Mouse (Mus musculus): ENCODE results near the gene Wdfy1. TPM values are rescaled to one million over a fixed set of nuclear protein-coding genes. Genes with fewer than 3 reads are reported as not detected.

Gene Wdfy1
- total and polyA plus RNA-seq, 3 experiments: 14.0 to 15.8 (median 14.9) TPM

DNA sequence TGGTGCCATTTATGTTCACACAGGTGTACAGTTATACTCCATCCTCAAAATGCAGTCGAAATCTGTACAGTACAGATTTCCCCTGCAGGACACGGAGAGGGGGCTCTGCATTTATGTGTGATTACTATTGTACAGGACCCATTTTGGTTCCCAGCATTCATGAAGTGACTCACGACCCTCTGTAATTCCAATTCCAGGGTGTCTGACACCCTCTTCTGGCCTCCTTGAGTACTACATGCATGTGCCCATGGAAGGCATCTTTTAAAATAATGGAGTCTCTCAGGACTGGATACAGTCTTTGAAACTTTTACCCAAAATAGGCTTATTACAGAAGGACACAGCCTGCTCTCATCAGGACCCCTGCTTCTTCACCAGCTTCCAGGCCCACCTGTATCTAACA lies 6.5 kb upstream of the Wdfy1 start:
- Histone ChIP-seq H3K27ac (no peak overlapping the region), H3K4me3 (no peak overlapping the region), H3K79me2 (replicated peaks; ENCODE audit: control insufficient read depth, insufficient read depth, low read length) (no peaks in the 10 kb centered on the region), H3K36me3 (ENCODE audit: control insufficient read depth, insufficient read depth, low read length) (0 out of 2 replicates have a peak, but pooled peaks cover 2% of the 10 kb centered on the region), H3K9ac (ENCODE audit: low read depth, low read length) (no peak overlapping the region), H3K4me1 (ENCODE audit: control insufficient read depth, insufficient read depth, low read length) (no peaks in the 10 kb centered on the region), H3K27me3 (ENCODE audit: control insufficient read depth, insufficient read depth, low read length) (no peaks in the 10 kb centered on the region)
- no peak for DNase-seq
- WGBS: 84% methylated on average over 3 of the region's 3 CpGs
- TF ChIP-seq POLR2A (IDR thresholded peaks at IDR 0.05; ENCODE audit: insufficient read depth, low read depth, low read length) (no peak), CTCF (IDR thresholded peaks at IDR 0.05) (peak; percentile 64), EP300 (IDR thresholded peaks at IDR 0.05; ENCODE audit: insufficient read depth, low read depth, low read length) (no peak)
- intact Hi-C loops (cut with DNase I): loop anchor here (10.0 kb wide), 1 partner anchor 732 kb away; no protein-coding TSS in a partner anchor

DNA sequence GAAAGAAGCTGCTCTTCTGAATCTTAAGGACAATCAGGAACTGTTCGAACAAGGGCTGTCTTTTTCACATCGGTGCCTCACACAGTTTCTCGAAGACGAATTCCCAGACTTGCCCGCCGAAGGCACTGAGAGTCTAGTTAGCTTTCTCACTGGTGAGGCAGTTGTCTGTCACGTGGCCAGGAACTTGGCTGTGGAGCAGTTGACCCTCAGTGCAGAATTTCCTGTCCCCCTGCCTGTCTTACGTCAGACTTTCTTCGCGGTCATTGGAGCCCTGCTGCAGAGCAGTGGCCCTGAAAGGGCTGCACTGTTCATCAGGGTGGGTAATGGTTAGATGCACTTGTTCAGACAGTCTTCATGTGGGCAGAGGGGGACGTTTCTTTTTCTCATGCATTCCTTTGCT lies 2.1 kb upstream of the Wdfy1 start:
- intact Hi-C loops (cut with DNase I): loop anchor here (5.0 kb wide), 1 partner anchor 66 kb away; no protein-coding TSS in a partner anchor
- no peak overlapping the region for H3K4me3 ChIP-seq
- no peak overlapping the region for H3K27ac ChIP-seq
- 51% methylated on average over 11 of the region's 11 CpGs for WGBS
- no peaks in the 10 kb centered on the region for H3K27me3 ChIP-seq (ENCODE audit: control insufficient read depth, insufficient read depth, low read length)
- no peaks in the 10 kb centered on the region for H3K79me2 ChIP-seq (replicated peaks; ENCODE audit: control insufficient read depth, insufficient read depth, low read length)
- TF ChIP-seq CTCF (IDR thresholded peaks at IDR 0.05) (no peak), POLR2A (IDR thresholded peaks at IDR 0.05; ENCODE audit: insufficient read depth, low read depth, low read length) (no peak), EP300 (IDR thresholded peaks at IDR 0.05; ENCODE audit: insufficient read depth, low read depth, low read length) (no peak)
- no peak overlapping the region for H3K9ac ChIP-seq (ENCODE audit: low read depth, low read length)
- peaks cover 4% of the 10 kb centered on the region for H3K36me3 ChIP-seq (ENCODE audit: control insufficient read depth, insufficient read depth, low read length)
- H3K4me1 ChIP-seq (ENCODE audit: control insufficient read depth, insufficient read depth, low read length): no peaks in the 10 kb centered on the region
- no peak for DNase-seq

DNA sequence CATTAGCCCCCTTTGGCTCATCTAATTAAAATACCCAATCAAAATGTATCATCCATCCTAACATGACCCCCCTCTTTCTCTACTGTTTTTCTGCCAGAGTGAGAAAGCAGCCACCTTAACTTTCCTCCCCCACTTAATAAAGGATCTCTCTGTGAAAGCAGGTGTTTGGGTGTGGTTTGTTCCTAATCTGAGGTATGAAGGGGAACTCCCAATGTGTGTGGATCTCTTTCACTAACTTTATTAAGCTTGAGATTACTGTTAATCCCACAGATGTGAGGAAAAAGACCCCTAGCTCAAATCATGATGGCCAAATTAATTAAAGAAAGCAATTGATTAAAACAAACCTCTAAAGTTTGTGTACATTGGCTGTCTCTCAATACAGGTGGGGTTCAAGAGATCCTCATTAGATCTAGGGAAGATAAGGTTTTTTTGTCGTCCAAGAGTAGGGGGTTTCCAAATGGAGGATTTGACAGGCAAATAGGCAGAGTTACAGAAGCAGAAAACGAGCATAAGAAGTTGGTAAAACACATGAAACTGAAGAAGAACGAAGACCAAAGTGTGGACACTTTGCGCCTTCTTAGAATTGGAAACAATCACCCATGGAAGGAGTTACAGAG lies 1.7 kb downstream of the Wdfy1 start:
- Histone ChIP-seq H3K27ac (no peak overlapping the region), H3K9ac (ENCODE audit: low read depth, low read length) (no peak overlapping the region), H3K36me3 (ENCODE audit: control insufficient read depth, insufficient read depth, low read length) (peaks cover 2% of the 10 kb centered on the region), H3K4me1 (ENCODE audit: control insufficient read depth, insufficient read depth, low read length) (no peaks in the 10 kb centered on the region), H3K4me3 (no peak overlapping the region), H3K27me3 (ENCODE audit: control insufficient read depth, insufficient read depth, low read length) (no peaks in the 10 kb centered on the region), H3K79me2 (replicated peaks; ENCODE audit: control insufficient read depth, insufficient read depth, low read length) (no peaks in the 10 kb centered on the region)
- 72% methylated on average over 4 of the region's 4 CpGs for WGBS
- DNase-seq: no peak
- TF ChIP-seq EP300 (IDR thresholded peaks at IDR 0.05; ENCODE audit: insufficient read depth, low read depth, low read length): no peak
- intact Hi-C loops (cut with DNase I): no loop called here

DNA sequence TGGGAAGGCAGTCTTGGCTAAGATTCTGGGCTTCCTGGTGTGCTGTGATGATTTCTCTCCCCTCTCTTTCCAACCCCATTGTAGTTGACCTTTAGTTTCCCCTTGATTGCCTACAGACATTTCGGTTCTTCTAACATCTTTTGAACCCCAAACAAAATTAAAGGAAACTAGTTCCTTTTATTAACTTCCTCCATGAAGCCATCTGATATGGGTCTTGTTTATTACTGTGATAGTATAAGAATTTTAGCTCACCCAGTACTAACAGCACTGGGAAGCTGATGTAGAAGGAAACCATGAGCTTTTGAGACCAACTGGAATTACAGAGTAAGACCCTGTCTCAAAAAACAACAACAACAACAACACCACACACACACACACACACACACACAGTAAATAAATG lies 7.7 kb downstream of the Wdfy1 start:
- H3K27me3 ChIP-seq (ENCODE audit: control insufficient read depth, insufficient read depth, low read length): no peaks in the 10 kb centered on the region
- no peak for TF ChIP-seq EP300 (IDR thresholded peaks at IDR 0.05; ENCODE audit: insufficient read depth, low read depth, low read length)
- no peak for TF ChIP-seq POLR2A (IDR thresholded peaks at IDR 0.05; ENCODE audit: insufficient read depth, low read depth, low read length)
- TF ChIP-seq CTCF (IDR thresholded peaks at IDR 0.05): no peak; the same call in 1 of the 2 replicates
- DNase-seq: no peak
- H3K79me2 ChIP-seq (replicated peaks; ENCODE audit: control insufficient read depth, insufficient read depth, low read length): no peaks in the 10 kb centered on the region
- intact Hi-C loops (cut with DNase I): no loop called here
- H3K4me3 ChIP-seq: no peak overlapping the region
- H3K9ac ChIP-seq (ENCODE audit: low read depth, low read length): no peak overlapping the region
- H3K36me3 ChIP-seq (ENCODE audit: control insufficient read depth, insufficient read depth, low read length): no peaks in the 10 kb centered on the region
- WGBS: 30% methylated on average over 1 of the region's 1 CpGs
- no peaks in the 10 kb centered on the region for H3K4me1 ChIP-seq (ENCODE audit: control insufficient read depth, insufficient read depth, low read length)
- H3K27ac ChIP-seq: no peak overlapping the region

DNA sequence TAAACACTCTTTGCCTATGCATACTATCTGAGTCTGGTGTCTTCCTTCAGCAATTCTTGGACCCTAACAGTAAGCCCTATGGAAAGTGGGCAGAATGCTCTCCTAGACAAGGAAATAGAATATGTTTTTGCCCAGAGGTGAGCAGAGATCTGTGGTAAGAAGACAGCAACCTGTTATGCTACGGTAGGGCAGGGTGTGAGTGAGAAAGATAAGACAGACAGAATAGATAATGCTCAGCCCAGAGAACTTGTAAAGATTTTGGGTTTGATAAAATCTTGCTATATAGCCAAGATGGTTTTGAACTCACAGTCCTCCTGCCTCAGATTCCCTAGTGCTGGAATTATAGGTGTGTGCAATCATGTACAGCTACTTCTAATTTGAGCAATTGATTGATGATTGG lies 11.5 kb downstream of the Wdfy1 start:
- H3K4me1 ChIP-seq (ENCODE audit: control insufficient read depth, insufficient read depth, low read length): peaks cover 1% of the 10 kb centered on the region
- no peak overlapping the region for H3K27ac ChIP-seq
- no peak for DNase-seq
- intact Hi-C loops (cut with DNase I): no loop called here
- no peak for TF ChIP-seq CTCF (IDR thresholded peaks at IDR 0.05)
- TF ChIP-seq POLR2A (IDR thresholded peaks at IDR 0.05; ENCODE audit: insufficient read depth, low read depth, low read length): no peak
- no peak for TF ChIP-seq EP300 (IDR thresholded peaks at IDR 0.05; ENCODE audit: insufficient read depth, low read depth, low read length)
- H3K9ac ChIP-seq (ENCODE audit: low read depth, low read length): no peak overlapping the region
- no peak overlapping the region for H3K4me3 ChIP-seq
- WGBS: 75% methylated on average over 1 of the region's 1 CpGs
- no peaks in the 10 kb centered on the region for H3K27me3 ChIP-seq (ENCODE audit: control insufficient read depth, insufficient read depth, low read length)
- H3K79me2 ChIP-seq (replicated peaks; ENCODE audit: control insufficient read depth, insufficient read depth, low read length): peaks cover 6% of the 10 kb centered on the region
- H3K36me3 ChIP-seq (ENCODE audit: control insufficient read depth, insufficient read depth, low read length): no peaks in the 10 kb centered on the region

DNA sequence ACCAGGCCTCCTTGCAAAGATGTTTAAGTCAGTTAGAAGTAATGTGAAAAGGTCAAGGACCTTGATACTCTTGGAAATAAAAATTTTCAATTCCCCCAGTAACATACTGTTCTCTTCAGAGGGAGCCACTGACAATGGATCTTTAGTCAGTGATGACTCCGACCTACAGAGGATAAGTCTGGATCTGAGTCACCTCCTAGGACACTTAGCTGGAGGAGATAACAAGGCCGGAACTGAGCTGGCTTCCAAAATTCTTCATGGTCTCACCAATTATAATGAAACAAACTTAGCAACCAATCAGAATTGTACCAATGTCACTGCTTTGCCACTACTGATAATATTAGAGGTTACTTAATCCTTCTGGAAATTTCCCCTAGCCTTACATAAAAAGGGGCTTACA lies 11.9 kb downstream of the Wdfy1 start:
- Histone ChIP-seq H3K4me3 (no peak overlapping the region), H3K4me1 (ENCODE audit: control insufficient read depth, insufficient read depth, low read length) (peaks cover 1% of the 10 kb centered on the region), H3K27ac (no peak overlapping the region), H3K27me3 (ENCODE audit: control insufficient read depth, insufficient read depth, low read length) (no peaks in the 10 kb centered on the region), H3K36me3 (ENCODE audit: control insufficient read depth, insufficient read depth, low read length) (no peaks in the 10 kb centered on the region), H3K79me2 (replicated peaks; ENCODE audit: control insufficient read depth, insufficient read depth, low read length) (peaks cover 6% of the 10 kb centered on the region), H3K9ac (ENCODE audit: low read depth, low read length) (no peak overlapping the region)
- WGBS: 54% methylated on average over 2 of the region's 2 CpGs
- TF ChIP-seq EP300 (IDR thresholded peaks at IDR 0.05; ENCODE audit: insufficient read depth, low read depth, low read length) (no peak), CTCF (IDR thresholded peaks at IDR 0.05) (no peak), POLR2A (IDR thresholded peaks at IDR 0.05; ENCODE audit: insufficient read depth, low read depth, low read length) (no peak)
- no peak for DNase-seq
- intact Hi-C loops (cut with DNase I): no loop called here

All from heart, adult 2 months (tissue).